Mouse (Mus musculus): Measurements from ENCODE around the gene Dusp27.

DNA sequence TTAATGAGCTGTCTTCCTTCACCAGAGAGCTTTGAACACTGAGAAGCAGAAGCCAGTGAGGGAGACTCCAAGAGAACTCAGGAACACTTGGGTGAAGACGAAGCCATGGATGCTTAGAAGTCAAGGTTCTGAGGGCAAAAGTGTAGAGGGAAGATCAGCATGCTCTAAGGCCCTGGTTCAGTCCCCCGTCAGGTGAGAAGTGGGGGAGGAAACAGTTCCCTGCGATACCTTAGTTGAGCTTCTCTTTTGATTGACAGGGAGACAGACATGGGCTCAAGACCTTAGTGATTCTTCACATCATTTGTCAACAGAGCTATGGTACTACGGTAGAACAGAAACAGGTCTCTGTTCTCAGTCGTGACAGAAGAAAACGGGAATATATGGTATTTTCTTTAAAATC is 1.4 kb downstream of the Dusp27 start:
- TF ChIP-seq CTCF (conservative IDR thresholded peaks at IDR 0.05; ENCODE audit: low read length) = no peak
- TF ChIP-seq NANOG (IDR thresholded peaks at IDR 0.05; ENCODE audit: borderline replicate concordance, low read length) = no peak
- no peak for TF ChIP-seq POU5F1 (IDR thresholded peaks at IDR 0.05; ENCODE audit: borderline replicate concordance, low read length)
